Mouse (Mus musculus) neural tube, embryonic 10.5 days (tissue): ENCODE results near the gene D6Ertd527e.

Source experiments
- DNase-seq: peaks from one replicate; pipeline ENCODE4 v3.0.0-alpha.2; 2017; ENCODE audit warnings: low spot score; ENCODE audit errors: extremely low spot score

The D6Ertd527e gene

GRCm38 (mm10) chr6:87111493-87111892 is 6.9 kb downstream of the D6Ertd527e start:
- no peak for DNase-seq

GRCm38 (mm10) chr6:87112125-87112524 is 7.6 kb downstream of the D6Ertd527e start:
- no peak for DNase-seq

- no peak for DNase-seq
Measured at GRCm38 (mm10) chr6:87115981-87116380, 11.4 kb downstream of the D6Ertd527e start.

- DNase-seq = no peak
Measured at GRCm38 (mm10) chr6:87116596-87116995, 12.1 kb downstream of the D6Ertd527e start.

- DNase-seq = no peak
Measured at GRCm38 (mm10) chr6:87119066-87119837, 14.7 kb downstream of the D6Ertd527e start.

GRCm38 (mm10) chr6:87119975-87120374 is 15.4 kb downstream of the D6Ertd527e start:
- no peak for DNase-seq

GRCm38 (mm10) chr6:87120661-87121060 is 16.1 kb downstream of the D6Ertd527e start:
- DNase-seq = no peak

GRCm38 (mm10) chr6:87121961-87122360 is 17.4 kb downstream of the D6Ertd527e start:
- no peak for DNase-seq

- DNase-seq = no peak
Measured at GRCm38 (mm10) chr6:87123406-87123805, 18.9 kb downstream of the D6Ertd527e start.

- no peak for DNase-seq
Measured at GRCm38 (mm10) chr6:87123973-87124372, 19.4 kb downstream of the D6Ertd527e start.

GRCm38 (mm10) chr6:87127049-87127753 is 22.7 kb downstream of the D6Ertd527e start:
- DNase-seq = no peak

- no peak for DNase-seq
Measured at GRCm38 (mm10) chr6:87129861-87130260, 25.3 kb downstream of the D6Ertd527e start.

GRCm38 (mm10) chr6:87130628-87131027 is 26.1 kb downstream of the D6Ertd527e start:
- DNase-seq = no peak

- DNase-seq = no peak
Measured at GRCm38 (mm10) chr6:87131078-87131477, 26.5 kb downstream of the D6Ertd527e start.

- DNase-seq = no peak
Measured at GRCm38 (mm10) chr6:87133520-87133919, 29.0 kb downstream of the D6Ertd527e start.

- DNase-seq = no peak
Measured at GRCm38 (mm10) chr6:87133966-87134546, 29.5 kb downstream of the D6Ertd527e start.

GRCm38 (mm10) chr6:87138479-87138878 is 33.9 kb downstream of the D6Ertd527e start:
- no peak for DNase-seq

- DNase-seq = no peak
Measured at GRCm38 (mm10) chr6:87139796-87140553, 35.4 kb downstream of the D6Ertd527e start.

- no peak for DNase-seq
Measured at GRCm38 (mm10) chr6:87142239-87142638, 37.7 kb downstream of the D6Ertd527e start.

- no peak for DNase-seq
Measured at GRCm38 (mm10) chr6:87143594-87143993, 39.0 kb downstream of the D6Ertd527e start.

- no peak for DNase-seq
Measured at GRCm38 (mm10) chr6:87147921-87148320, 43.4 kb downstream of the D6Ertd527e start.

GRCm38 (mm10) chr6:87150471-87150870 is 45.9 kb downstream of the D6Ertd527e start:
- DNase-seq = no peak
